Mouse (Mus musculus): ENCODE data around the gene Dtd2.

The Dtd2 gene

DNA sequence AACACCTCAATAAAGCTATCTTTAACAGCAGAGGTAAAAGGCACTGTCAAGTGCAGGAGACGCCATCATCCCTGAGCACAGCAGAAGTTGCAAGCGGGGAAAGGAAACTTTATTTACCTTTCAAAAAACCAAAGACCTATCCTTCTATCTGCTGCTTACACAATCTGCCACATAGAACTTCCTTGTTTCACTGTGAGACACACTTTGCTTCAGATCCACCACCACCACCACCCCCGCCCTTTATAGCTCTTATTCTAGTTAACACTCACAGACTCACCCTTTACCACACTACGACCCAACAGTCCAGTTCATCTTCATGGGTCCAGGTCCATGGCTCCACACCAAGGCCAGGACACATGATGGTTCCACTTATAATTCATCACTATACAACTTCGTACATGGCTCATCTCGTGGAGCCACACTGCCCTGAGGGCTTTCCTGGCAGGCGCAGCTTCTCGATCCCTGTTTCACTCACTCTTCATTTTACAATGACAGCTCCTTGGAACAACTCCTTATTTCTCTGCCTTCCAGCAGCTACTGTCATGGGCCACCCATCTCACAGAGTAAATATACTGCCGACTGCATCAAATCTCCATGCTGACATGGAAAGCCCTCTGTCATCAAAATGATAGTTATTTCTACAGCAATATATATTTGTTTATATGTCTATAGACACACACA is 38.2 kb downstream of the Dtd2 start:
- ChIA-PET CTCF (interaction anchor here in 2 of 4 experiments (0.6 kb wide), 2 partner anchors 307 to 1267 kb away, joined by 3 read pairs; no protein-coding TSS in a partner anchor), POLR2A (interaction anchor here in 2 of 4 experiments (0.9 to 5.6 kb wide), 5 partner anchors 9 to 38 kb away, joined by 3 to 39 read pairs (median 4); partner anchors contain the start of gene Dtd2 (in 1 of the 2))

DNA sequence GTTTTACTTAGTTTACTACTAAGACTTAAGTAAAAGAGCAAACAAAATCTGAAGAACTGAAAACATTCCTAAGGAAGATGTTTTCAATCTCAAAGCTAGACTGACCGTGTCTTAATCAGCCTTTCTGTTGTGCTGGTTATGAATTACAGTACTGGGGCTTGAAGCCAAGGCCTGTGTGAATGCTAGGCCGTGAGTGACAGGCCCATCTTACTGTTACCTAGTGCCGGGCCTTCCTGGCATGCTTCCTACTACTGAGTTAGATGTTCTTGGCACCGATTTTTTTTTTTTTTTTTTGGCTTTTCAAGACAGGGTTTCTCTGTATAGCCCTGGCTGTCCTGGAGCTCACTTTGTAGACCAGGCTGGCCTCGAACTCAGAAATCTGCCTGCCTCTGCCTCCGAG is 48.7 kb downstream of the Dtd2 start:
- ChIA-PET CTCF (no interaction called here), POLR2A (no interaction called here)

- ChIA-PET POLR2A (interaction anchor here in 1 of 4 experiments (0.5 to 2.4 kb wide), 4 partner anchors 11 to 54 kb away, joined by 3 to 8 read pairs (median 4); partner anchors contain the start of gene Dtd2), CTCF (no interaction called here)
Observed at GRCm38 (mm10) chr12:51952309-51952708, 54.0 kb downstream of the Dtd2 start.

- ChIA-PET POLR2A (no interaction called here), CTCF (no interaction called here)
Observed at GRCm38 (mm10) chr12:51947498-51947945, 58.8 kb downstream of the Dtd2 start.

GRCm38 (mm10) chr12:51945331-51945730 is 61.0 kb downstream of the Dtd2 start:
- POLR2A ChIA-PET, result interaction anchor here in 2 of 4 experiments (0.6 to 1.5 kb wide), 6 partner anchors 14 to 278 kb away, joined by 3 to 4 read pairs (median 3); partner anchors contain the start of genes Dtd2 (in 1 of the 2) and Heatr5a (in 1 of the 2)
- CTCF ChIA-PET, result interaction anchor here in 2 of 4 experiments (0.6 to 0.7 kb wide), 2 partner anchors 146 to 247 kb away, joined by 3 to 9 read pairs; no protein-coding TSS in a partner anchor

DNA sequence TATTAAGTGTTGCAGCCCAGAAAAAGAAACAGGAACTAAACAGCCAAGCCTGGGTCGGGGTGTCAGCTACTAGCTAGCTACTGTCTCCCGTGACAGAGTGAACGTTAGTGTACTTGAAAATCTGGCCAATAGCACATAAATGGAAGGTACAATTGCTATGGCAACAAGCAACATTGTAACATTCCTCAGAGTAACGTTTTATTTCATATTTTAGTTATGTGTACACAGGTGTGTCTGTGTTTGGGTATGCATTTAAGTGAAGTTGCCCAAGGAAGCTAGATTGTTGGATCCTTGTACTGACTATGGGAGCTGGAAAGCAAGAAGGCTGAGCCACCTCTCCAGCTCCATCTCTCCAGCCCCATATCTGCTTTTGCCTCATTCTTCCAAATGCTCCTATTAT is 66.5 kb downstream of the Dtd2 start:
- POLR2A ChIA-PET, result interaction anchor here in 1 of 4 experiments (0.6 to 1.1 kb wide), 2 partner anchors 25 to 95 kb away, joined by 3 to 5 read pairs; no protein-coding TSS in a partner anchor
- CTCF ChIA-PET, result interaction anchor here in 1 of 4 experiments (0.6 kb wide), 1 partner anchor 31 kb away, joined by 3 read pairs; the partner anchor contains the start of gene Heatr5a
